Mouse (Mus musculus): ENCODE measurements around the gene Farsb.

DNA sequence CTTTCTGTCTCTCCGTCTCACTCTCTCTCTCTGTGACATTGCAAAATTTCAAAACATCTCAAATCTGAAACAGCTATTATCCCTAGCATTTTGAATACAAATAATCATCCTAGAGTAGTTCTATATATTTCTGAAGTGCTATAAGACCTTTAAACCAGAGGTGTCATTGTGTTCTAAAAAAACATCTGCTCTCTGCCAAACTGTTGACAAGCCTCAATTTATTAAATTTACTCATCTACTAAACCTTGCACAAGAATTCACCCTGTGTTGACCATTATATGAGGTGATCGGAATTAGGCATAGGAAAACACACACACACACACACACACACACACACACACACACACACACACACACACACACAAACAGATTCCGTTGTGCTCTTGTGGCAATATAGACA, 113.6 kb downstream of the Farsb start:
- TF ChIP-seq POLR2A (IDR thresholded peaks at IDR 0.05; ENCODE audit: low read depth, low read length) (no peak), CTCF (conservative IDR thresholded peaks at IDR 0.05; ENCODE audit: insufficient read depth, insufficient read length, low read depth, low read length) (no peak)

Data from kidney, adult 2 months (tissue).